Mouse (Mus musculus) left cerebral cortex, postnatal 10 days (tissue): ENCODE measurements at regions not wholly inside any gene's neighbourhood (a gene's known extent, or its start where the extent isn't known, plus 50 kb on each side); places are given as distances from the start of the nearest gene placed in this dataset.

Experiments used
- DNase-seq, 2 experiments: peaks; one replicate each; pipeline ENCODE4 v3.0.0; 2021 to 2022; ENCODE audit warnings: low spot score in 2 of 2, mixed read lengths in 1 of 2; ENCODE audit errors: extremely low spot score in 1 of 2
- intact Hi-C: fragments of 180-260 bp; cut with DNase I; formaldehyde crosslinking; loops from one replicate; pipeline ENCODE4 v1.15.1; 2025

- no peak for DNase-seq
- intact Hi-C loops = no loop called here
Measured at GRCm38 (mm10) chr16:84581166-84581565, 66.2 kb downstream of the A730009L09Rik start.

GRCm38 (mm10) chr16:84583323-84583722, 68.4 kb downstream of the A730009L09Rik start:
- no peak for DNase-seq
- intact Hi-C loops = no loop called here

GRCm38 (mm10) chr16:84583773-84584229, 68.9 kb downstream of the A730009L09Rik start:
- no peak for DNase-seq
- intact Hi-C loops = no loop called here

- no peak for DNase-seq
- intact Hi-C loops = no loop called here
Measured at GRCm38 (mm10) chr16:84584724-84585399, 69.9 kb downstream of the A730009L09Rik start.

- intact Hi-C loops = no loop called here
Measured at GRCm38 (mm10) chr16:84592978-84593377, 78.1 kb downstream of the A730009L09Rik start.

GRCm38 (mm10) chr16:84602969-84603368, 88.0 kb downstream of the A730009L09Rik start:
- intact Hi-C loops = no loop called here
- DNase-seq = no peak

More at GRCm38 (mm10) chr16:84592978-84593377, 78.1 kb downstream of the A730009L09Rik start:
- DNase-seq = no peak

- intact Hi-C loops = no loop called here
- no peak for DNase-seq
Measured at GRCm38 (mm10) chr16:84603465-84604205, 88.7 kb downstream of the A730009L09Rik start.

GRCm38 (mm10) chr16:84604272-84604975, 89.5 kb downstream of the A730009L09Rik start:
- no peak for DNase-seq
- intact Hi-C loops = no loop called here

GRCm38 (mm10) chr16:84606010-84606803, 91.3 kb downstream of the A730009L09Rik start:
- intact Hi-C loops = no loop called here
- no peak for DNase-seq

GRCm38 (mm10) chr16:84606804-84607095, 91.8 kb downstream of the A730009L09Rik start:
- no peak for DNase-seq
- intact Hi-C loops = no loop called here

- no peak for DNase-seq
- intact Hi-C loops = no loop called here
Measured at GRCm38 (mm10) chr16:84607503-84607902, 92.6 kb downstream of the A730009L09Rik start.

GRCm38 (mm10) chr16:84615683-84616082, 100.8 kb downstream of the A730009L09Rik start:
- no peak for DNase-seq
- intact Hi-C loops = no loop called here

GRCm38 (mm10) chr16:84616132-84616531, 101.2 kb downstream of the A730009L09Rik start:
- no peak for DNase-seq
- intact Hi-C loops = no loop called here

GRCm38 (mm10) chr16:84618379-84618778, 103.5 kb downstream of the A730009L09Rik start:
- no peak for DNase-seq
- intact Hi-C loops = no loop called here

GRCm38 (mm10) chr16:84619876-84620275, 105.0 kb downstream of the A730009L09Rik start:
- intact Hi-C loops = no loop called here
- DNase-seq = no peak

GRCm38 (mm10) chr16:84620861-84621260, 105.9 kb downstream of the A730009L09Rik start:
- no peak for DNase-seq
- intact Hi-C loops = no loop called here

GRCm38 (mm10) chr16:84621300-84622031, 106.5 kb downstream of the A730009L09Rik start:
- intact Hi-C loops = no loop called here
- DNase-seq = peak in 1 of 2 experiments; percentile 20

- no peak for DNase-seq
- intact Hi-C loops = no loop called here
Measured at GRCm38 (mm10) chr16:84623346-84624085, 108.6 kb downstream of the A730009L09Rik start.
